Mouse (Mus musculus): Measurements from ENCODE around the gene 4933430I17Rik. TPM values are rescaled to one million over a fixed set of nuclear protein-coding genes. Genes with fewer than 3 reads are reported as not detected.
A peak's percentile ranks its signal among the peaks of the same experiment; 100 is the strongest.
"Not testable (repeated sequence)": the region's sequence is repeated elsewhere in the genome, so short reads cannot be mapped to it uniquely, and the experiment has no call there.

4933430I17Rik gene
- polyA plus RNA-seq (2017; shearing (Covaris generic)), result under 1 TPM in 2 of 3 experiments, not detected in 1; 0.40 to 0.44 TPM

- peak; percentile 95 for ATAC-seq
Observed at GRCm38 (mm10) chr4:62524651-62525488, at the start of gene 4933430I17Rik, which contains the start of gene Pole3. Gene 4933430I17Rik (plus strand): TSS chr4:62525369. Gene Pole3 (minus strand): TSS chr4:62525068.

GRCm38 (mm10) chr4:62475793-62476192, 49.4 kb upstream of the 4933430I17Rik start:
- peak; percentile 79 for ATAC-seq

- ATAC-seq, result no peak
Observed at GRCm38 (mm10) chr4:62477542-62478244, 47.5 kb upstream of the 4933430I17Rik start.

GRCm38 (mm10) chr4:62479593-62479936, 45.6 kb upstream of the 4933430I17Rik start:
- not testable (repeated sequence) for ATAC-seq

- ATAC-seq, result peak; percentile 39
Observed at GRCm38 (mm10) chr4:62479937-62480708, 45.0 kb upstream of the 4933430I17Rik start, which contains the start of gene Bspry. Gene Bspry (plus strand): TSS chr4:62480053.

- peak; percentile 57 for ATAC-seq
Observed at GRCm38 (mm10) chr4:62480709-62481605, 44.2 kb upstream of the 4933430I17Rik start.

- no peak for ATAC-seq
Observed at GRCm38 (mm10) chr4:62484928-62485327, 40.2 kb upstream of the 4933430I17Rik start.

GRCm38 (mm10) chr4:62485450-62486161, 39.6 kb upstream of the 4933430I17Rik start:
- ATAC-seq, result no peak

- ATAC-seq, result no peak
Observed at GRCm38 (mm10) chr4:62486162-62486696, 38.9 kb upstream of the 4933430I17Rik start.

- no peak for ATAC-seq
Observed at GRCm38 (mm10) chr4:62487172-62487571, 38.0 kb upstream of the 4933430I17Rik start.

- ATAC-seq, result no peak
Observed at GRCm38 (mm10) chr4:62487914-62488313, 37.3 kb upstream of the 4933430I17Rik start.

- ATAC-seq, result no peak
Observed at GRCm38 (mm10) chr4:62492682-62493081, 32.5 kb upstream of the 4933430I17Rik start.

- ATAC-seq, result no peak
Observed at GRCm38 (mm10) chr4:62494230-62494629, 30.9 kb upstream of the 4933430I17Rik start.

GRCm38 (mm10) chr4:62495946-62496345, 29.2 kb upstream of the 4933430I17Rik start:
- ATAC-seq, result no peak

GRCm38 (mm10) chr4:62496815-62497214, 28.4 kb upstream of the 4933430I17Rik start:
- ATAC-seq, result no peak

GRCm38 (mm10) chr4:62500799-62501198, 24.4 kb upstream of the 4933430I17Rik start:
- ATAC-seq, result no peak

GRCm38 (mm10) chr4:62501534-62501933, 23.6 kb upstream of the 4933430I17Rik start:
- ATAC-seq, result peak; percentile 22

GRCm38 (mm10) chr4:62501964-62502732, 23.0 kb upstream of the 4933430I17Rik start:
- ATAC-seq, result peak; percentile 75

GRCm38 (mm10) chr4:62502969-62503368, 22.2 kb upstream of the 4933430I17Rik start:
- peak; percentile 54 for ATAC-seq
